Mouse (Mus musculus) MEL (cell line): ENCODE measurements around the gene Ncam1. TPM values are rescaled to one million over a fixed set of nuclear protein-coding genes. Genes with fewer than 3 reads are reported as not detected.

ENCODE experiments used
- DNase-seq: peaks from one replicate; pipeline ENCODE4 v3.0.0; 2011; ENCODE audit warnings: low read depth, low spot score
- H3K27ac ChIP-seq: 2 replicates; pipeline ENCODE4 v1.5.1; 2012; ENCODE audit warnings: low read depth, mild to moderate bottlenecking, control low read depth, low read length, moderate library complexity; ENCODE audit not compliant: control insufficient read depth
- H3K27me3 ChIP-seq, 2 experiments: fragments of 150-350 bp in 1 of 2; sonication (generic) in 1 of 2; 2 replicates each; pipeline ENCODE4 v1.6.1; 2012; ENCODE audit warnings: low read length in 2 of 2, mild to moderate bottlenecking in 2 of 2, improper control_type of control experiment in 1 of 2, moderate library complexity in 1 of 2; ENCODE audit not compliant: insufficient read depth in 2 of 2, control insufficient read depth in 1 of 2
- H3K36me3 ChIP-seq, 2 experiments: 2 replicates each; pipeline ENCODE4 v1.6.1; 2012 to 2014; ENCODE audit warnings: low read length in 2 of 2, improper control_type of control experiment in 1 of 2, inconsistent platforms in 1 of 2, mild to moderate bottlenecking in 1 of 2; ENCODE audit not compliant: insufficient read depth in 2 of 2, control insufficient read depth in 1 of 2
- H3K4me1 ChIP-seq, 2 experiments: fragments of 150-350 bp in 1 of 2; sonication (generic) in 1 of 2; 2 replicates each; pipeline ENCODE4 v1.6.1; 2012; ENCODE audit warnings: low read length in 2 of 2, improper control_type of control experiment in 1 of 2, mild to moderate bottlenecking in 1 of 2; ENCODE audit not compliant: insufficient read depth in 2 of 2, control insufficient read depth in 1 of 2
- H3K4me3 ChIP-seq, 2 experiments: fragments of 150-350 bp in 1 of 2; sonication (generic) in 1 of 2; 2 replicates each; pipeline ENCODE4 v1.5.1; 2012; ENCODE audit warnings: low read depth in 2 of 2, low read length in 2 of 2, mild to moderate bottlenecking in 2 of 2, moderate library complexity in 2 of 2, control low read depth in 1 of 2, improper control_type of control experiment in 1 of 2; ENCODE audit not compliant: control insufficient read depth in 1 of 2, insufficient read depth in 1 of 2
- H3K79me2 ChIP-seq: 2 replicates; pipeline ENCODE4 v1.6.1; 2012; ENCODE audit warnings: mild to moderate bottlenecking, low read length, moderate library complexity; ENCODE audit not compliant: control insufficient read depth, poor library complexity, insufficient read depth
- H3K9ac ChIP-seq: 2 replicates; pipeline ENCODE4 v1.6.1; 2012; ENCODE audit warnings: low read depth, mild to moderate bottlenecking, control low read depth, low read length, moderate library complexity; ENCODE audit not compliant: control insufficient read depth, poor library complexity, severe bottlenecking
- H3K9me3 ChIP-seq: fragments of 150-350 bp; sonication (generic); replicated peaks from 2 replicates; pipeline ENCODE4 v1.6.1; 2012; ENCODE audit warnings: mild to moderate bottlenecking, low read length, improper control_type of control experiment, moderate library complexity; ENCODE audit not compliant: insufficient read depth
- BHLHE40 ChIP-seq: IDR thresholded peaks from 2 replicates; pipeline ENCODE4 v1.6.1; 2012; ENCODE audit warnings: low read depth, mild to moderate bottlenecking, inconsistent platforms, low read length, improper control_type of control experiment, borderline replicate concordance
- CHD1 ChIP-seq: IDR thresholded peaks from 2 replicates; pipeline ENCODE4 v1.6.1; 2012; ENCODE audit warnings: low read depth, mild to moderate bottlenecking, inconsistent platforms, low read length, improper control_type of control experiment
- E2F4 ChIP-seq: IDR thresholded peaks from 2 replicates; pipeline ENCODE4 v1.6.1; 2011; ENCODE audit warnings: low read depth, low read length, improper control_type of control experiment, borderline replicate concordance
- ELF1 ChIP-seq: IDR thresholded peaks from 2 replicates; pipeline ENCODE4 v1.6.1; 2014; ENCODE audit warnings: low read depth, mild to moderate bottlenecking, inconsistent platforms, low read length, improper control_type of control experiment, moderate library complexity
- EP300 ChIP-seq, 2 experiments: IDR thresholded peaks; 2 replicates each; pipeline ENCODE4 v1.6.1; 2011; ENCODE audit warnings: improper control_type of control experiment in 2 of 2, low read length in 2 of 2, low read depth in 1 of 2, mild to moderate bottlenecking in 1 of 2
- GABPA ChIP-seq: IDR thresholded peaks from 2 replicates; pipeline ENCODE4 v1.6.1; 2012; ENCODE audit warnings: low read depth, mild to moderate bottlenecking, inconsistent platforms, low read length, improper control_type of control experiment, moderate library complexity
- HCFC1 ChIP-seq: IDR thresholded peaks from 2 replicates; pipeline ENCODE4 v1.6.1; 2012; ENCODE audit warnings: low read depth, mild to moderate bottlenecking, inconsistent platforms, low read length, improper control_type of control experiment, moderate library complexity
- MAX ChIP-seq: IDR thresholded peaks from 2 replicates; pipeline ENCODE4 v1.6.1; 2011; ENCODE audit warnings: low read length, improper control_type of control experiment
- MAZ ChIP-seq: IDR thresholded peaks from 2 replicates; pipeline ENCODE4 v1.6.1; 2012; ENCODE audit warnings: low read depth, mild to moderate bottlenecking, inconsistent platforms, low read length, improper control_type of control experiment
- MEF2A ChIP-seq: IDR thresholded peaks from 2 replicates; pipeline ENCODE4 v1.6.1; 2014; ENCODE audit warnings: low read depth, mild to moderate bottlenecking, inconsistent platforms, low read length, improper control_type of control experiment; ENCODE audit not compliant: poor library complexity, insufficient replicate concordance, severe bottlenecking; ENCODE audit errors: extremely low read depth
- MYC ChIP-seq: IDR thresholded peaks from 2 replicates; pipeline ENCODE4 v1.6.1; 2011; ENCODE audit warnings: low read depth, mild to moderate bottlenecking, low read length, improper control_type of control experiment, moderate library complexity
- NELFE ChIP-seq: IDR thresholded peaks from 2 replicates; pipeline ENCODE4 v1.6.1; 2011; ENCODE audit warnings: low read depth, low read length, improper control_type of control experiment
- NRF1 ChIP-seq: IDR thresholded peaks from 2 replicates; pipeline ENCODE4 v1.6.1; 2014; ENCODE audit warnings: low read depth, mild to moderate bottlenecking, inconsistent platforms, low read length, improper control_type of control experiment, moderate library complexity; ENCODE audit not compliant: poor library complexity, insufficient read depth, severe bottlenecking
- POLR2AphosphoS5 ChIP-seq: IDR thresholded peaks from 2 replicates; pipeline ENCODE4 v1.6.1; 2012; ENCODE audit warnings: low read depth, borderline replicate concordance, mild to moderate bottlenecking, inconsistent platforms, low read length, moderate library complexity, mixed read lengths
- RAD21 ChIP-seq: IDR thresholded peaks from 2 replicates; pipeline ENCODE4 v1.6.1; 2011; ENCODE audit warnings: mild to moderate bottlenecking, low read depth, low read length, improper control_type of control experiment
- RCOR1 ChIP-seq: IDR thresholded peaks from 2 replicates; pipeline ENCODE4 v1.6.1; 2012; ENCODE audit warnings: low read depth, mild to moderate bottlenecking, inconsistent platforms, low read length, improper control_type of control experiment
- TAL1 ChIP-seq: IDR thresholded peaks from 2 replicates; pipeline ENCODE4 v1.6.1; 2012; ENCODE audit warnings: mild to moderate bottlenecking, inconsistent platforms, low read length, moderate library complexity, mixed read lengths
- USF2 ChIP-seq, 2 experiments: IDR thresholded peaks; 2 replicates each; pipeline ENCODE4 v1.6.1; 2011 to 2012; ENCODE audit warnings: improper control_type of control experiment in 2 of 2, low read length in 2 of 2, borderline replicate concordance in 1 of 2, inconsistent platforms in 1 of 2, low read depth in 1 of 2, mild to moderate bottlenecking in 1 of 2; ENCODE audit not compliant: insufficient read depth in 1 of 2
- ZMIZ1 ChIP-seq: IDR thresholded peaks from 2 replicates; pipeline ENCODE4 v1.6.1; 2012; ENCODE audit warnings: low read depth, mild to moderate bottlenecking, inconsistent platforms, low read length, improper control_type of control experiment, moderate library complexity
- polyA plus RNA-seq, 2 experiments: library from polyadenylated mRNA; stranded (reverse) in 1 of 2; unstranded in 1 of 2; fragments of >175 nt in 1 of 2; fragments of >200 nt in 1 of 2; gene quantifications; 2 replicates each; pipeline versions ENCODE4 v1.2.1 to v1.2.4; 2012; ENCODE audit warnings: low replicate concordance in 2 of 2, low read depth in 1 of 2; ENCODE audit not compliant: insufficient read length in 2 of 2, insufficient read depth in 1 of 2, missing spikeins in 1 of 2
- total RNA-seq: library from RNA; depleted of rRNA; stranded (reverse); fragments of 300-350 nt; gene quantifications from 2 replicates; pipeline ENCODE4 v1.2.3, GENCODE M21; 2012

Gene Ncam1
- total and polyA plus RNA-seq, 3 experiments: not detected

GRCm38 (mm10) chr9:49510666-49511065 lies 288.1 kb downstream of the Ncam1 start:
- Histone ChIP-seq H3K27ac (no peak overlapping the region), H3K4me3 (no peak overlapping the region), H3K4me1 (no peaks in the 10 kb centered on the region), H3K9me3 (no peaks in the 10 kb centered on the region), H3K9ac (no peak overlapping the region), H3K36me3 (no peaks in the 10 kb centered on the region), H3K79me2 (no peaks in the 10 kb centered on the region), H3K27me3 (no peaks in the 10 kb centered on the region)
- DNase-seq: no peak
- TF ChIP-seq TAL1 (no peak), E2F4 (no peak), MYC (no peak), RAD21 (no peak), RCOR1 (no peak)

- Histone ChIP-seq H3K36me3 (no peaks in the 10 kb centered on the region), H3K9ac (no peak overlapping the region), H3K79me2 (no peaks in the 10 kb centered on the region)
- no peak for TF ChIP-seq EP300 (IDR thresholded peaks at IDR 0.05; ENCODE audit: low read depth in 1 of 2, low read length in 2 of 2)
- no peak for TF ChIP-seq HCFC1
- TF ChIP-seq NELFE: no peak
- TF ChIP-seq USF2 (IDR thresholded peaks at IDR 0.05; ENCODE audit: borderline replicate concordance in 1 of 2, insufficient read depth in 1 of 2, low read depth in 1 of 2, low read length in 2 of 2): no peak
- TF ChIP-seq RCOR1: no peak
- TF ChIP-seq ELF1: no peak
- no peak for TF ChIP-seq POLR2AphosphoS5
- no peak for TF ChIP-seq BHLHE40
- no peak for TF ChIP-seq GABPA
- TF ChIP-seq CHD1: no peak
- no peak for TF ChIP-seq MAX
- TF ChIP-seq MAZ: no peak
- TF ChIP-seq MEF2A: no peak
- no peak for TF ChIP-seq ZMIZ1
- no peak for TF ChIP-seq E2F4
- TF ChIP-seq NRF1: no peak
- TF ChIP-seq MYC: no peak
- TF ChIP-seq, all 39 proteins: peak for 0
- H3K9me3 ChIP-seq: no peaks in the 10 kb centered on the region
- no peaks in the 10 kb centered on the region for H3K27me3 ChIP-seq
- H3K4me1 ChIP-seq: no peaks in the 10 kb centered on the region
- H3K27ac ChIP-seq: no peak overlapping the region
- no peak overlapping the region for H3K4me3 ChIP-seq
- DNase-seq: no peak
Observed at GRCm38 (mm10) chr9:49509628-49510027, 289.1 kb downstream of the Ncam1 start.
